Mouse (Mus musculus): ENCODE measurements around the gene Tbx10.
"Not testable (repeated sequence)": the region's sequence is repeated elsewhere in the genome, so short reads cannot be mapped to it uniquely, and the experiment has no call there.

Tbx10 gene

DNA sequence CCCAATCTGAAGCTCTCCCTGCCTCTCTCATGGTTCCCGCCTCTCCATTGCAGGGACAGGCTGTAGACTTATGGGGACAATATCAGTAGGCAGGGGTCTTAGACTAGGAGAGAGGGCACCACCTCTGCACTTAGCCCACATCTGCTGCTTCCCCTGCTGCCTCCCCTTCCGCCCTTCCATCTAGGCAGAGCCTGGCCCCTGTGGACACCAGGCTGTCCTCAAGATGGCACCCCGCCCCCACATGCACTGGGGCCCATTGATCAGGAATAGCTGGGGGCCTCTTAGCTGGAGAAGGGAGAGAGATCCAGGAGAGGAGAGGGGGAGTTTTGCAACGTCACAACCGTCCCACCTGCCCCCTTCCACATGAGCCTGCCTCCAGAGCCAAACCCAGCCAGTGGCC lies at the start of gene Tbx10:
Gene Tbx10, plus strand, starts transcription at position 337 of the 400 bp plus-strand sequence.
- no peak for DNase-seq (ENCODE audit: inconsistent ontology term)

DNA sequence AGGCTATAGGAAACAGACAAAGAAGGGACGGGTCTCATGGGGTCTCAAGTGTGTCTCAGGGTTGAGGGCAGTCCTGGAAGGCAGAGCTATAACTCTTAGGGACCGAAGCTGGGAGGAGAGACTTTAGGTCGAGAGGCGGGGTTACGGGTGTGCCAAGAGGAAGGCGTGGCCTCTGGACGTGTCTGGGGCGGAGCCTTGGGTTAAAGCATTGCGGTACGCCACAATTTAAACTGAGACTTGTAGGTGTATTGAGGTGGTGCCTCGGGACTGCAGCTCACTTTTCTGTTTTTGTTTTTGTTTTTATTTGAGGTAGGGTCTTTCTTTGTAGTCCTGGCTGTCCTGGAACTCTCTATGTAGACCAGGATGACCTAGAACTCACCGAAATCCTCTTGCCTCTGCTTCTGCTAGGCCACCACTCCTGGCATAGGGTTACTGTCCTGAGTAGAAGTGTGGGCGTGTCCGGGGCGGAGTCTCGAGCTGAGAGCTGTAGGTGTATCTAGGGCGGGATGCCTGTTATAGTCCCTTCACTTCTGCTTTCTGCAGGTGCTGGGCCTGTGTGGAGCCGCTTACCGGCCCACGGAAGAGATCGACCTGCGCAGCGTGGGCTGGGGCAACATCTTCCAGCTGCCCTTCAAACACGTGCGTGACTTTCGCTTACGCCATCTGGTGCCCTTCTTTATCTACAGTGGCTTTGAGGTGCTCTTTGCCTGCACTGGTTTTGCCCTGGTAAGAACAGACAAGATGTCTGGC lies 49.4 kb upstream of the Tbx10 start:
- no peak for DNase-seq (ENCODE audit: inconsistent ontology term)

DNA sequence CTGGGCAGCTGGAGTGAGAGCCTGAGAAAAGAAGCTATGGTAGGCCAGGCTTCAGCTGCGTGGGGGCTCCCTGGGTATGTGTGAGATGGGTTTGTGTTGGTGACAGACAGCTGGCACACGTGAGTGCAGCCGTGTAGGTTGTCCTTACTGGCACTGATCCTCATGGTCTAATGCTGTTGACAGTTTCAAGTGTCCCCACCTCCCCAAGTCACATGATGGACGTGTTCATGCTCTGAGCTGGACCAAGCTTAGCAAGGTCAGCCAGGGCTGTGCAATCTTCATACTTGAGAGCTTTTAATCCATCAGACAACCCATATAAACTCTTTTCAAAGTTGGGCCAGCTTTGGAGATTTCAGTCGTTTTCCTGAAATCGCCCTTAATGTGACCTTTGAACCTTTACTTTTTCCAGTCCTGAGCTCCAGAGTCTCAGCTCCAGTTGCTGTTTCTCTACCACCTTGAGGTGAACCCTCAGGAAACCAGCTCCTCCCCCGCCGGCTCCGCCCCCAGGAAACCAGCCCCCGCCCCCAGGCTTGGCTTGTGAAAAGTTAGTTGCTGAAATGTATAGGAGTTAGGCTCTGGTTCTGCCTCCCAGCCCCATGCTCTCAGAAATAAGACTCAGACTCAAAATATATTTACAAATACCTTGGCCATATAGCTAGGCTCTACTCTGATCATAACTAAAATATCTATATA lies 46.5 kb upstream of the Tbx10 start:
- no peak for DNase-seq (ENCODE audit: inconsistent ontology term)

DNA sequence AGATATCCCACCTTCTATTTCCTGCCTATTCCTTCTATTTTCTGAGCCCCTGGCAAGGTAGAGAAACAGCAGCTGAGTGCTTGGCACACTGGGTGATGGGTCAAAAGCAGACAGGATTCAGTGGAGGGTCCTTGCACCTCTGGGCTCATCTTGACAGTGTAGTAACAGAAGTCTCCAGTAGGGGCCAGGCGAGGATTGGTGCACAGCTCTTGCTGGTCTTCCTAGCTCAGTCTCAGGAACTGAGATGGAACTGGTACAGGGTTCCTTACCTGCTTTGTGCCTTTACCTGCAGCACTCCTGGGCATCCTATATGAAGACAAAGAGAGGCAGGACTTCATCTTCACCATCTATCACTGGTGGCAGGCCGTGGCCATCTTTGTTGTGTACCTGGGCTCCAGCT lies 45.8 kb upstream of the Tbx10 start:
- DNase-seq (ENCODE audit: inconsistent ontology term): peak; percentile 36

DNA sequence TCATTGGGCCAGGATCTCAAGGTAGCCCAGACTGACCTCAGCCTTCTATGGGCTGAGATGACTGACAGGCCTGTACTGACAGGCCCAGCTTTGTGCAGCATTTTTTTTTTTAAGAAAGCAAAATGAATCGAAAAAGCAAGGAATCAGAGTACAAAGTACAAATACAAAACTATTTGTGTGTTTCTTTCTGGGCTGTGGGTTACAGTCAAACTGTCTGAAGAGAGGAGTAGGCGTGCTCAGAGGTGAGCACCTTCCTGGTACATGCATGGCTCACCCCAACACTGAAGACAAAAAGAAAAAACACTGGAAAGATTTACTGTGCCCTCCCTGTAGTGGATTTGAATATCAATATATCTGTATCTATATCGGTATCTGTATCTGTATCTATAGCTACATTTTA lies 44.7 kb upstream of the Tbx10 start:
- DNase-seq (ENCODE audit: inconsistent ontology term): no peak

DNA sequence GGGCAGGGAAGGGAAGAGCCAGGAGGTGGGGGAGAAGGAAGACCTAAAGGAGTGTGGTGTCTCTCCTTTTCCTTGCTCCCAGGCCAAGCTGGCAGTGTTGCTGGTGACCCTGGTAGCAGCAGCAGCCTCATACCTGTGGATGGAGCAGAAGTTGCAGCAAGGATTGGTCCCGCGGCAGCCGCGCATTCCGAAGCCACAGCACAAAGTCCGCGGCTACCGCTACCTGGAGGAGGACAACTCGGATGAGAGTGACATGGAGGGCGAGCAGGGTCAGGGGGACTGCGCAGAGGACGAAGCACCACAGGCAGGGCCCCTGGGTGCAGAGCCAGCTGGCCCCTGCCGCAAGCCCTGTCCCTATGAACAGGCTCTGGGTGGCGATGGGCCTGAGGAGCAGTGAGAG lies 44.0 kb upstream of the Tbx10 start:
- no peak for DNase-seq (ENCODE audit: inconsistent ontology term)

DNA sequence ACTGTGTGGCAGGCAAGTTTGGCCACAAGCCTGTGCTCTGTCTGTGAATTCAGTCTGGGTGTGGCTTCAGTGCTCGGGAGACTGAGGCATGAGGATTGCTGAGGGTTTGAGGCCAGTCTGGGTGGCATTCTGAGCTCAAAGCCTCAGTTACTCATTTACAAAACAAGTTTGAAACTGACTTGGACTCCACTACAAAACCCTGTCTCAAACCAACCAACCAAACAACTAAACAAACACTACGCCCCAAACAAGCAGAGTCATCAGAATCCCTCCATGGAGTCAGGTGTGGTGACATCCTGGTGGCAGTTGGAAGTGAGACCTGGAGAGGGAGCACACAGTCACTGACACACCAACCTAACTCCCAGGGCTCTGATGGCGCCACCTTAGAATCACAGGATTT lies 42.2 kb upstream of the Tbx10 start:
- DNase-seq (ENCODE audit: inconsistent ontology term): no peak

DNA sequence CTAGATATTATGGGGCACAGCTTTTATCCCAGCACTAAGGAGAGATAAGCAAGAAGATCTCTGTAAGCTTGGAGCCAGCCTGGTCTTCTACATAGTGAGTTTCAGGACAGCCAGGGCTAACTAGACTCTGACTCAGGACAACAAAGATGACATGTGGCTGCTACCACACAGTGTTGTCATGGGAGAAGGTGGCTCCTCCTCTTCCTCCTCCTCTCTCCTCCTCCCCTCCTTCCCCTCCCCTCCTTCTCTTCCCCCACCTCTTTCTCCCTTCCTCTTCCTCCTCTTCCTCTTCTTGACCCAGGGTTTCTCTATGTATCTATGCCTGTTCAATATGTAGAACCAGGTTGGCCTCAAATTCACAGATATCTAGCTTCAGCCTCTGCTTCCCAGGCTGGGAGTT lies 41.1 kb upstream of the Tbx10 start:
- no peak for DNase-seq (ENCODE audit: inconsistent ontology term)

DNA sequence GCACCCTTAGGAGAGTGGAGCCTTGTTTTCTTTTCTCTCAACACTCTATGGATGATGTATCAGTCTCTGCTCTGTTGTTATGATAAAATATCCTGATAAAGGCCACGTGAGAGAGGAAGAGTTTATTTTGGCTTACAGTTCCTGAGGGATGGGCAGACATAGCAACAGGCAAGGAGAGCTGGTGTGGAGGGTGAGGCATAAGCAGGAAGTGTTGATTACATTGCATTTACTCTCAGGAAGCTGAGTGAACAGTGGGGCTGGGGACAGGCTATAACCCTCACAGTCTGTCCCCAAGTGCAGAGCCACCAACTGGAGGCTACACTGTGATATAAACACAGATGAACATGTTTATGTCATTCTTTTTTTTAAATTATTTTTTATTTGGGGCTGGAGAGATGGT lies 40.5 kb upstream of the Tbx10 start:
- DNase-seq (ENCODE audit: inconsistent ontology term): no peak

DNA sequence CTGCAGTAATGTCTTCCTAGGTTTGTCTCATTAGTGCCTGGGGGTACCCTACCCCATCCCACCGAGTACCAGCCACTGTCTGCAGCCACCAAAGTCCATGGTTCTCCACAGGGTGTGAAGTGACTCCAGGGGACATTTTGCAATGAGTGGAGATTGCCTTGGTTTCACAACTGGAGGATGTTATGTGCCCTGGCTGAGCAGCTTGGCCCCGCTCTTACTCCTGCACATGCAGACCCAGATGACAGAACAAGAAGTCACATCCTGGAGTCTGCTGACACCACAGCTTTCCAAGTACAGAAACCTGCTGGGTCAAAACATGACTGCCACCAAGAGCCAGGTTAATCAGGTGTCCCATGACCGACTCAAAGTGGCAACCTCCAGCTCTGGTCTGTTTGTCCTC lies 37.5 kb upstream of the Tbx10 start:
- no peak for DNase-seq (ENCODE audit: inconsistent ontology term)

DNA sequence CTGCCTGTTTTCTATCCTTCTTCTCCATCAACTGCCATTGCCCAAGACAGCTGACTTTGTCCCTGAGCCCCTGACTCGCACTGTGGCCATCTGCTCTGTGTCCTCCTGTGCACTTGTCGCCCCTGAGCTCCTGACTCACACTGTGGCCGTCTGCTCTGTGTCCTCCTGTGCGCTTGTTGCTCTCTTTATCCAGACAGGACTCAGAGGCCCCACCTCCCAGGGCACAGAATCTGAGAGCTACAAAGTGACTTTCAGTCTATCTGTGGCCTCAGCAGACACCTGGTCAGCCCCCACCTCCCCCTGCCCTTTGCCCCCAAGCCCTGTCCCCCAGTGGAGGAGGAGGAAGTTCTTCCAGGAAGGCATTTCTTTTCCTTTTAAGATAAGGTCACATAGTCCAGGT lies 36.7 kb upstream of the Tbx10 start:
- no peak for DNase-seq (ENCODE audit: inconsistent ontology term)

DNA sequence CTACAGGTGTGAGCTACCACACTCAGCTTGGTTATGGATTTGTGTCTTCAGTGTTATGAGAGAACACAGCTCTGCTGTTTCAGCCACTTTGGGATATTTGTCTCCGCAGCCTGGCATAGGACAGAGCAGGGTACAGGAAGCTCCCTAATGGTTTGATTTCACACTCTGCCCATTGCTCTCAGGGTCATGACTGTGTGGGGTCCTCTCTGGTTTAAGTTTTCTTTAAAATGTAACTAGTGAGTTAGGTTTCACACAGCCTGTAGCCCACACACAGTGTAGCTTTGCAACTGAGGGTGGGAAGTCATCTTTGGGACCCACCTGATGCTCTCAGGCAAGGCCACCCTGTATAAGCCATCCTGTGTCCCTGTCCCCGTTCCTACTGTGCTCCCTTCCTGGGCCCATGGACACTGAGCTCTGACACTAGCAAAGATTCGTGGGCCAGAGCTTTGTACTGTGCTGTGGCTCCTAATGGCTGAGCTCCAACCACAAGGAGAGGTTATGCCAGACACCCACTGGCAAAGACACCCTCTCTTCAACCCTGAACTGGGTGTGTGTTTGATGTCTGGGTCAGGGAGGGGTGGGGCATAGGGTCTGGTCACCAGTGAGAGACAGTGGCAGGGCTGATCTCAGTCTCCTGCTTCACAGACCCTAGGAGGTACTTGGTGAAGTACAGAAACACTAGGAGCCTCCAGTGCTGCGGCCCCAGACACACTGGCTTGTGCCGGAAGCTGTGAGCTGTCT lies 35.1 kb upstream of the Tbx10 start:
- DNase-seq (ENCODE audit: inconsistent ontology term): not testable (repeated sequence)

DNA sequence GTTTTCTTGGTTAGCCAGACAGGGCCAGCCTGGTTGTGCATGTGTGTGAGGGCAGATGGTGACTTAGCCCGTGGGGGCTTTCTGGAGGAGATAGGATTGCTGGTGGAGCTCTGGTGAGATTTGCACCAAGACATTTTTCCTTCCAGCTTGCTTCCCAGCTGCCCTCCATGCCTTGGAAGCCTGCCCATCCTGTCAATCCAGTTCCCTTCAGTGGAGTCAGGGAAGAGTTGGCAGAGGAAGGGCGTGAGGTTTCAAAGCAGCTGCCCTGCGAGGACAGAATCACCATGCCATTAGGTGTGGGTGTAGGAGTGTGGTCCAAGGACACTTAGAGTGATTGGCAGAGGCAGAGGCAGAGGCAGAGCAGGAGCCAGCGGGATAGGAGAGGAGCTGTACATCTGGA lies 34.1 kb upstream of the Tbx10 start, which contains the start of gene Aldh3b3:
Gene Aldh3b3, plus strand, starts transcription at position 176 of the 400 bp plus-strand sequence.
- no peak for DNase-seq (ENCODE audit: inconsistent ontology term)

DNA sequence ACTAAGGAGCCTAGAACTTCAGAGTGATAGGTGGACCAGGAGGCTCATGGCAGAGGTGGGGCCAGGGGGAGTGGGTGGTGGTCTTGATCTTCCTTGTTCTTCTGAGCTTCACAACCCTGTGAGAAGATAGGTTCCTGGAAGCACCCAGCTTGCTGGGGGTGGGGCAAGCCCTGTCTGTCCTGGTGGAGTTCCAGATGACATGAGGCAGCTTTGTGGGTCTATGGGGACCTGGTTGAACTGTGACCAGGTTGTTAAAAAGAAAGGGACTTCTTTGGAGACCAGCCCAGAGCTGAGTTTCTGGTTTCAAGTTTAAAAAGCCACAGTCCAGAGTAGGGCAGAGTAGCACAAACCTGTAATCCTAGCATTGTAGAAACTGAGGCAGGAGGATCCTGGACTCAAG lies 33.5 kb upstream of the Tbx10 start:
- no peak for DNase-seq (ENCODE audit: inconsistent ontology term)

DNA sequence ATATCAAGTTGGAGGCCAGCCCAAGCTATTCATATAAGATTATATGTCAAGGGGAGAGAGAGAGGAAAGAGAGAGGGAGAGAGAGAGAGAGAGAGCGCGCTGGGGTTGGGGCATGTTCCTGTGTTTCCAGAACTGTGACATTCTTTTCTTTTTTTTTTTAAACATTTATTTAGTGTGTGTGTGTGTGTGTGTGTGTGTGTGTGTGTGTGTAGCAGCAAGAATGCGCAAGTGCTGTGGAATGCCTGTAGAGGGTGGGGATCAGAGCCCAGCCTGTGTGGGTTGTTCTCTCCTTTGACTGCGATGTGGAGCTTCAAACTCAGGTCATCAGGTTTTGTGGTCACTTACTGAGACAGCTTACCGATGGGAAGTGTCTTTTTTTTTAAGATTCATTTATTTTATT lies 32.3 kb upstream of the Tbx10 start:
- no peak for DNase-seq (ENCODE audit: inconsistent ontology term)

DNA sequence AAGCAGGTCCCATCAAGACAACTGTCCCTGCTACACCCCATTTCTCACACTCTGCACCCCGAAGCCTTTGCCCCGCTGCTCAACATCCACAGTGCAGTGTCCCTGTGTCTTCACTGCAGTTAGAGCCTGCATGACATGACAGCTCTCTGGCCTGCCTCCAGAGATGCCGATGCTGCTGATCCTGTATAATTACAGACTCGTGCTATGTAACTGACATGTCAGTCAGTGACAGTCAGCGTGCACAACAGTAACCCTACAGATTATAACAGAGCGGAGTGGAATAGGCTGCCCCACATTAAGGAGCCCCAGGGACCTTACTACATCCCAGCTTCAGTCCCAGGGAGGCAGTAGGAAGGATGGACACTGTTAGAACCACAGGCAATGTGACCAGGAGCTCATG lies 30.7 kb upstream of the Tbx10 start:
- not testable (repeated sequence) for DNase-seq (ENCODE audit: inconsistent ontology term)

DNA sequence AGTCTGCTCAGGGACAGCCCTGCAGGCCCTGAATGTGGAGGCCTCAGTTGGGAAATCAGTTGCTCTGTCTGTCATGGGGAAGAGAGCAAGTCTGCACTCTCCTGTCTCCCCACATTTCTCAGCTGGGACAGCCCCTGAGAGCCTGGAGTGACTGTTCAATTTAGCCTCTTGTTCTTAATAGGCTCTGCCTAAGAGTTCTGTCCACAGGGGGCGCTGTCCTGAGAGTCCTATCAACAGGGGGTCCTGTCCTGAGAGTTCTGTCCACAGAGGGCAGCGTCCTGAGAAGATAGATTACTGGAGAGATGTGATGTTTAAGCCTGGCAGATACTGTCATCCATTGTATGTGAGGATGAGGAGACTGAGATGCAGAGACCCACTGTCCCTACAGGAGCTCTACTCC lies 30.1 kb upstream of the Tbx10 start:
- no peak for DNase-seq (ENCODE audit: inconsistent ontology term)

DNA sequence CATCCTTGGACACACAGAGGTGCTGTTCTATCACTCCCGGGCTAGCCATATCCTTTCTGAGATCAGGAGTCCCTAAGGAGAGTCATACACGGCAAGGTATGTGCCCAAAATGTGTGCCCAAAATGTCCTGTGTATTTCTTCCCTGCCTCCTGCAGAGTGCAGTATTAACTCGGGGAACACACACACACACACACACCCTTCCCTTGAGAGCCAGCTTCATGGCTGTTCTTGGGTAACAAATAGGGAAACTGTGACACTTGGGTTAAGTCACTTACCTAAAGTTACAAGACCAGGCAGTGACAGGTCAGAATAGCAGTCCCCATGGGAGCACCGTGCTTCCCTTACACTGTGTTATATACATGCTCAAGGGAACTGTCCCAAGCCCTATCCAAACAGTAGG lies 28.5 kb upstream of the Tbx10 start:
- no peak for DNase-seq (ENCODE audit: inconsistent ontology term)

DNA sequence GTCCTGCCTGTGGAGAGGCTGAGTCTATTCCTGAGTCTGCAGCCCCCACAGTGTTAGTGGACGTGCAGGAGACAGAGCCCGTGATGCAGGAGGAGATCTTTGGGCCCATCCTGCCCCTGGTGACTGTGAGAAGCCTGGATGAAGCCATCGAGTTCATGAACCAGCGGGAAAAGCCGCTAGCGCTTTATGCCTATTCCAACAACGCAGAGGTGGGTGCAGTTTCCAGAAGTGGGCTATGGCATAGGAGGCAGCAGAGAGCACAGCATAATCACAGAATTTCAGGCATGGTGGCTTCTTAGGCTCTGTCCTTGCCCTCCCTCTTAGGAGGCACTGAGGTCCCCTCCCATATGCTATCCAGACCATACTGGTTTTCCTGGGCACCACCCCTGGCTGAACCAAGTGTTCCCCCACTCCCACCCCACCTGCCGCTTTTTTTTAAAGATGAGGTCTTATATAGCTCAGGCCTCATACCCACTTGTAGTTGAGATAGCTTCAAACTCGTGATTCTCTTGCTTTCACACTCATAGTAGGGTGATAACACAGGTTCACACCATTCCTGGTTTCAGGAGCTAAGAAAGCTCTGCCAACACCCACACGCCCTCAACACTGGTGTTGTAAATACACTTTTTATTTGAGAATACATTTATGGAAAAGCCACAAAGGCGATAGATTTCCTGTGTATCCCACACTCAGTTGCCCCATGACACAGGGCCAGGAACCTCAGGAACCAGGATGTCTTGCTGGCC lies 26.0 kb upstream of the Tbx10 start:
- DNase-seq (ENCODE audit: inconsistent ontology term): no peak

DNA sequence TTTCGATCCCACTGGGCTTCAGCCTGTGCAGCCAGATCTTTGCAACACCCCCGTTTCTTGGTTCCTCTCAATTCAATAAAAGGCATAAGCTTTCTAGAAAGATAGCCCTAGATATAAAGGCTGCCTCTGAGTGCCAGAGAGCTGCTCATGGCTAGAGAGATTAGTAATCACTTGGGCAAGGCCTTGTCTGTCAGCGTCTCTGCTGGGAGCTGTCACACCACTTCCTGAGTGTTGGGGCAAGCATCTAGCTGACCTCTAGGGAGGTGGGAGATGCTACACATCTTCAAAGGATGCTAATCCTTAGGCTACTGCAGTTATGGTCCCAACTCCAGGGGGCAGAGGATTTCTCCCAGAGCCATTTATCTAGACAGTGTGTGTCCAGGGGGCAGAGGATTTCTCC lies 25.3 kb upstream of the Tbx10 start:
- DNase-seq (ENCODE audit: inconsistent ontology term): no peak

DNA sequence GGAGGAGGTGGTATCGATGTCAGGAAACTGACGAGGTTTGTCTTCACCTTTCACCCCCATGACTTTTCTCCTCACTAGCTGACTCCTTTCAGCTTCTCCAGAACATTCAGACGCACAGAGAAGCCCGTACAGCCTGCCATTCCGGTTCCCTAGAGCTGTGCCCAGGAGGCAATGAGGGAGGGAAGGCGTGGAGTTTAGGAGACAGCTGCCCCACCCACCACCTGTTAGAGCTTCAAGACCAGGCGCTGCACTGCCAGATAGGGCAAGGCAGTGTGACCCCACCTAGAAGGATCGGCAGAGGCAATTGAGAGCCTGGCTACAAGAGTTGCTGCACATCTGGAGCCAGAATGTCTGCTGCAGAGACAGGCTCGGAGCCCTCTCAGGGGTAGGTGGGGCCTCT lies 20.3 kb upstream of the Tbx10 start, which contains the start of gene Aldh3b2:
Gene Aldh3b2, plus strand, starts transcription at position 100 of the 400 bp plus-strand sequence.
- DNase-seq (ENCODE audit: inconsistent ontology term): no peak

DNA sequence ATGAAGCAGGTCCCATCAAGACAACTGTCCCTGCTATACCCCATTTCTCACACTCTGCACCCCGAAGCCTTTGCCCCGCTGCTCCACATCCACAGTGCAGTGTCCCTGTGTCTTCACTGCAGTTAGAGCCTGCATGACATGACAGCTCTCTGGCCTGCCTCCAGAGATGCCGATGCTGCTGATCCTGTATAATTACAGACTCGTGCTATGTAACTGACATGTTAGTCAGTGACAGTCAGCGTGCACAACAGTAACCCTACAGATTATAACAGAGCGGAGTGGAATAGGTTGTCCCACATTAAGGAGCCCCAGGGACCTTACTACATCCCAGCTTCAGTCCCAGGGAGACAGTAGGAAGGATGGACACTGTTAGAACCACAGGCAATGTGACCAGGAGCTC lies 17.9 kb upstream of the Tbx10 start:
- not testable (repeated sequence) for DNase-seq (ENCODE audit: inconsistent ontology term)

All from Muller cell, postnatal 12 days (primary cell).